Mouse (Mus musculus): ENCODE results near the gene Ifi207. TPM values are rescaled to one million over a fixed set of nuclear protein-coding genes. Genes with fewer than 3 reads are reported as not detected.

The Ifi207 gene
- polyA plus RNA-seq, 1 experiment from 2014 or later: 0.68 TPM

Other genes starting within 250 kb of the Ifi207 start
- not detected in 2 replicates for gene Ifi214, start 205.8 kb downstream of the Ifi207 start, polyA plus RNA-seq (2015; fragmentation: Nextera tagmentation; extraction: Ambion mirVana)
- 0.14 and 0.19 TPM in 2 replicates for gene Ifi213, start 142.5 kb downstream of the Ifi207 start, polyA plus RNA-seq (2015; fragmentation: Nextera tagmentation; extraction: Ambion mirVana)
- 0.34 and 0.38 TPM in 2 replicates for gene Ifi209, start 110.8 kb downstream of the Ifi207 start, polyA plus RNA-seq (2015; fragmentation: Nextera tagmentation; extraction: Ambion mirVana)
- gene Ifi208, start 68.1 kb downstream of the Ifi207 start, polyA plus RNA-seq (2015; fragmentation: Nextera tagmentation; extraction: Ambion mirVana): not detected in 2 replicates
- gene Ifi204, start 25.2 kb upstream of the Ifi207 start, polyA plus RNA-seq (2015; fragmentation: Nextera tagmentation; extraction: Ambion mirVana): 1.6 and 7.0 TPM in 2 replicates
- 2.9 and 4.5 TPM in 2 replicates for gene Ifi211, start 171.3 kb upstream of the Ifi207 start, polyA plus RNA-seq (2015; fragmentation: Nextera tagmentation; extraction: Ambion mirVana)
- 4.4 and 7.2 TPM in 2 replicates for gene Mndal, start 200.7 kb upstream of the Ifi207 start, polyA plus RNA-seq (2015; fragmentation: Nextera tagmentation; extraction: Ambion mirVana)
- gene Ifi203, start 200.9 kb upstream of the Ifi207 start, polyA plus RNA-seq (2015; fragmentation: Nextera tagmentation; extraction: Ambion mirVana): 1.6 and 2.3 TPM in 2 replicates
- 0.08 and 0.18 TPM in 2 replicates for gene Ifi202b, start 241.0 kb upstream of the Ifi207 start, polyA plus RNA-seq (2015; fragmentation: Nextera tagmentation; extraction: Ambion mirVana)

All from heart, embryonic 15.5 days (tissue).